Mouse (Mus musculus) G1E (cell line): ENCODE measurements around the gene Klf12.

Experiments
- CTCF ChIP-seq: IDR thresholded peaks from 2 replicates; pipeline ENCODE4 v1.5.1; 2012; ENCODE audit warnings: low read depth, low read length, inconsistent platforms, mixed read lengths
- GATA1 ChIP-seq: IDR thresholded peaks from 2 replicates; pipeline ENCODE4 v1.6.1; 2012; ENCODE audit warnings: borderline replicate concordance, low read length, inconsistent platforms, mixed read lengths
- GATA2 ChIP-seq: IDR thresholded peaks from 2 replicates; pipeline ENCODE4 v1.6.1; 2012; ENCODE audit warnings: low read depth, low read length, inconsistent platforms, borderline replicate concordance
- TAL1 ChIP-seq: conservative IDR thresholded peaks from 2 replicates; pipeline ENCODE4 v1.6.1; 2012; ENCODE audit warnings: low read depth, low read length, inconsistent platforms, mixed read lengths

GRCm38 (mm10) chr14:100079620-100080019 lies 204.9 kb downstream of the Klf12 start:
- TF ChIP-seq CTCF (no peak), GATA1 (no peak), TAL1 (no peak), GATA2 (no peak)
